Mouse (Mus musculus) 416B (cell line): Measurements from ENCODE around the gene Dntt.

Source experiments
- DNase-seq: peaks from one replicate; pipeline ENCODE4 v3.0.0; 2011; ENCODE audit warnings: low read depth

The Dntt gene

GRCm38 (mm10) chr19:41029219-41029618 is at the start of gene Dntt:
TSS of gene Dntt (plus strand) at chr19:41029275.
- DNase-seq = no peak

GRCm38 (mm10) chr19:40980671-40981070 is 48.4 kb upstream of the Dntt start:
- no peak for DNase-seq

- DNase-seq = no peak
These were observed 44.5 kb upstream of the Dntt start for GRCm38 (mm10) chr19:40984536-40984935.

GRCm38 (mm10) chr19:40988856-40989255 is 40.2 kb upstream of the Dntt start:
- no peak for DNase-seq

- no peak for DNase-seq
These were observed 39.0 kb upstream of the Dntt start for GRCm38 (mm10) chr19:40989961-40990600.

- DNase-seq = no peak
These were observed 38.2 kb upstream of the Dntt start for GRCm38 (mm10) chr19:40990781-40991343.

- DNase-seq = no peak
These were observed 37.4 kb upstream of the Dntt start for GRCm38 (mm10) chr19:40991626-40992025.

GRCm38 (mm10) chr19:40992096-40992495 is 37.0 kb upstream of the Dntt start:
- DNase-seq = no peak

- no peak for DNase-seq
These were observed 36.5 kb upstream of the Dntt start for GRCm38 (mm10) chr19:40992517-40993044.

GRCm38 (mm10) chr19:40993356-40993755 is 35.7 kb upstream of the Dntt start:
- no peak for DNase-seq

- peak; percentile 40 for DNase-seq
These were observed 35.0 kb upstream of the Dntt start, which contains the start of gene Blnk for GRCm38 (mm10) chr19:40994057-40994585. TSS of gene Blnk (minus strand) at chr19:40994535.

- DNase-seq = no peak
These were observed 34.2 kb upstream of the Dntt start for GRCm38 (mm10) chr19:40994911-40995310.

GRCm38 (mm10) chr19:40995449-40996401 is 33.4 kb upstream of the Dntt start:
- peak; percentile 20 for DNase-seq

GRCm38 (mm10) chr19:40996722-40997121 is 32.4 kb upstream of the Dntt start:
- DNase-seq = no peak

- DNase-seq = peak; percentile 77
These were observed 30.5 kb upstream of the Dntt start for GRCm38 (mm10) chr19:40998469-40999170.

- peak; percentile 24 for DNase-seq
These were observed 29.5 kb upstream of the Dntt start for GRCm38 (mm10) chr19:40999569-40999968.

- no peak for DNase-seq
These were observed 25.3 kb upstream of the Dntt start for GRCm38 (mm10) chr19:41003694-41004315.

- no peak for DNase-seq
These were observed 22.5 kb upstream of the Dntt start for GRCm38 (mm10) chr19:41006621-41007020.

- DNase-seq = no peak
These were observed 21.7 kb upstream of the Dntt start for GRCm38 (mm10) chr19:41007326-41007725.

GRCm38 (mm10) chr19:41007733-41008132 is 21.3 kb upstream of the Dntt start:
- no peak for DNase-seq
